Mouse (Mus musculus) neural tube, embryonic 10.5 days (tissue): ENCODE measurements around the gene Ranbp3.
A peak's percentile ranks its signal among the peaks of the same experiment; 100 is the strongest.

Experiments used
- DNase-seq: peaks from one replicate; pipeline ENCODE4 v3.0.0-alpha.2; 2017; ENCODE audit warnings: low spot score; ENCODE audit errors: extremely low spot score

Gene Ranbp3

GRCm38 (mm10) chr17:56673647-56674416 lies 738 bp downstream of the Ranbp3 start:
- DNase-seq, result no peak

DNA sequence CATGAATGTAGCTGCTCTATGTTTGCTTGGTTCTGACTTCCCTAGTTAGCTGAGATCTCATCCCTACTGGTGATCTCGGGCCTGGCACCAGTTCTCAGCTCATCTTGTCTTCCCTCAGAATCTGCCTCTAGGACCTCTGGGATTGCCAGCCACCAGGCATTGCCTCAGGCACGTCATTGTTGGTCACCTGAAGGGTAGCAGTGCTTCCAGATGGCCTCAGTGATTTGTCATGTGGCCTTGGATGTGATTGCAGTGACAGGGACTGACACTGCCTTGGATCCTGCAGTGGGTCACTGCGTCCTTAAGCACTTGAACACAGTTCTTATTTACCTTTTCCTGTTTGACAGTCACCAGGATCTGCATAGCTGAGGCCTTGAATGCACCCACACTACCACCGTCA lies 8.7 kb downstream of the Ranbp3 start:
- DNase-seq, result no peak

DNA sequence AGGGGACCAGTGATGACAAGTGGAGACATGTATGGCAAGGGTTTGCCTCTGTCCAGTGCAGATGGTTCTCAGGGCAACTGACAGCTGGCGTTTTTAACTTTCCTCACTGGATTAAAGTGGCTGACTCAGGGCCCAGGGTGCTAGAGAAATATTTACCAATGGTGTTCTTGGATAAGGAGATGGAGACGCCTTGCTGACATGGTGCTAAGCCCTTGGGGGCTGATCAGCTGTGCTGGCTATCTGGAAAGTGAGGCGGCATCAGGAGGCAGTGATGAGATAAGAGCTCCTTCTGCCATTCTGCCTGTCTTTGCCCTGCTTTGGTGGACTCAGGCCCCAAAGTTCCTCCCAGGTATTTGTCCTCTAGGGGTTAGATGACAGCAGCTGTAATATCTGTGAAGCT lies 9.8 kb downstream of the Ranbp3 start:
- DNase-seq, result no peak

- no peak for DNase-seq
These were observed 10.5 kb downstream of the Ranbp3 start for GRCm38 (mm10) chr17:56683546-56684140.

DNA sequence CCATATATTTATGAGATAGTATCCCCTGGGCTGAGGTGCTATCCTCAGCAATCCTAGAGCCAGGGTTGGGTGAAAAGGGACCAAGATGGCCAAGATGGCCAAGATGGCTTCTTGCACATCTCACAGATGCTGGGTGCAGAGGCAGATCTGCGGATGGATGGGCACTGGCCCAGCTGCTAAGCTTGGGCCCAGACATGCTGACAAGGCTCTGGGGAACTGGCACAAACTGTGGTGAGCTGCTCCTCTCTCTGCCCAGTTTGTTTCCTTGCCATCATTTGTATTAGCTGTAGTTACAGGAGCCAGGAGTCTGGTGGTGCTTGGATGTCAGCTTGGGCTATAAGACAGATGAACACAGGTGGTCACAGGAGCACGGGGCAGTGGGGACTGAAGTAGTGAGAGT lies 11.6 kb downstream of the Ranbp3 start:
- no peak for DNase-seq

- no peak for DNase-seq
These were observed 13.7 kb downstream of the Ranbp3 start for GRCm38 (mm10) chr17:56686801-56687200.

GRCm38 (mm10) chr17:56688045-56688444 lies 15.0 kb downstream of the Ranbp3 start:
- no peak for DNase-seq

- DNase-seq, result no peak
These were observed 15.6 kb downstream of the Ranbp3 start for GRCm38 (mm10) chr17:56688689-56689088.

- no peak for DNase-seq
These were observed 20.3 kb downstream of the Ranbp3 start for GRCm38 (mm10) chr17:56693395-56693794.

GRCm38 (mm10) chr17:56693851-56694310 lies 20.8 kb downstream of the Ranbp3 start:
- no peak for DNase-seq

- no peak for DNase-seq
These were observed 27.4 kb downstream of the Ranbp3 start for GRCm38 (mm10) chr17:56700451-56700850.

- no peak for DNase-seq
These were observed 29.9 kb downstream of the Ranbp3 start for GRCm38 (mm10) chr17:56703038-56703437.

GRCm38 (mm10) chr17:56706515-56706914 lies 33.4 kb downstream of the Ranbp3 start:
- DNase-seq, result no peak

DNA sequence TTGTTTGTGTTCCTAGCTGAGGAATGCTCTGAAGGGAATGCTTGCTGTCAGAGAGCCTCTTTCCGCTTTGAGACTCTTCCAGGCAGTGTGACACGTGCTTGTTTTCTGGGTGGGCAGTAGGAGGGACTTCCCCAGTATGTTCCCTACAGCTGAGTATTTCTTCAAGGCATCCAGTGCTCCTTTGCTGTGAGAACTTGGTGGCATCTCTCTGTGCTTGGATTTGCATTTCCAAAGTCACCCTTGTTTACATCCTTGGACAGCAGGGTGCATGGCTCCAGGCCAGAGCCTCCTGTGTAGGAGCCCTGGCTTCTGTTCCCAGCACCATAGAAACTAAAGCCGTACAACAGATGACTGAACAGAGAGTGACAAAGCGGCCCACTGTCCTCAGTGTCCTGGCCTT lies 35.6 kb downstream of the Ranbp3 start:
- no peak for DNase-seq

- DNase-seq, result no peak
These were observed 36.6 kb downstream of the Ranbp3 start for GRCm38 (mm10) chr17:56709708-56710107.

- DNase-seq, result no peak
These were observed 42.3 kb downstream of the Ranbp3 start for GRCm38 (mm10) chr17:56715360-56715759.

- no peak for DNase-seq
These were observed 43.0 kb downstream of the Ranbp3 start for GRCm38 (mm10) chr17:56715914-56716654.

- peak; percentile 98 for DNase-seq
These were observed 43.7 kb downstream of the Ranbp3 start for GRCm38 (mm10) chr17:56716655-56717362.

- peak; percentile 99 for DNase-seq
These were observed 44.4 kb downstream of the Ranbp3 start, which contains the start of the genes Ndufa11 and Vmac for GRCm38 (mm10) chr17:56717363-56718058. TSS of gene Ndufa11 (plus strand) at chr17:56717767. TSS of gene Vmac (minus strand) at chr17:56718022.

- peak; percentile 38 for DNase-seq
These were observed 49.3 kb downstream of the Ranbp3 start for GRCm38 (mm10) chr17:56722441-56722840.
